Mouse (Mus musculus): Measurements from ENCODE around the gene Sirpa. TPM values are rescaled to one million over a fixed set of nuclear protein-coding genes. Genes with fewer than 3 reads are reported as not detected.

Sirpa gene
- total RNA-seq (2012; rRNA removed) (not detected in 2 replicates), polyA plus RNA-seq (2012; ENCODE audit: insufficient read depth in 1 of 2, insufficient read length in 2 of 2, low read depth in 1 of 2, low replicate concordance in 2 of 2, missing spikeins in 1 of 2) (not detected)

DNA sequence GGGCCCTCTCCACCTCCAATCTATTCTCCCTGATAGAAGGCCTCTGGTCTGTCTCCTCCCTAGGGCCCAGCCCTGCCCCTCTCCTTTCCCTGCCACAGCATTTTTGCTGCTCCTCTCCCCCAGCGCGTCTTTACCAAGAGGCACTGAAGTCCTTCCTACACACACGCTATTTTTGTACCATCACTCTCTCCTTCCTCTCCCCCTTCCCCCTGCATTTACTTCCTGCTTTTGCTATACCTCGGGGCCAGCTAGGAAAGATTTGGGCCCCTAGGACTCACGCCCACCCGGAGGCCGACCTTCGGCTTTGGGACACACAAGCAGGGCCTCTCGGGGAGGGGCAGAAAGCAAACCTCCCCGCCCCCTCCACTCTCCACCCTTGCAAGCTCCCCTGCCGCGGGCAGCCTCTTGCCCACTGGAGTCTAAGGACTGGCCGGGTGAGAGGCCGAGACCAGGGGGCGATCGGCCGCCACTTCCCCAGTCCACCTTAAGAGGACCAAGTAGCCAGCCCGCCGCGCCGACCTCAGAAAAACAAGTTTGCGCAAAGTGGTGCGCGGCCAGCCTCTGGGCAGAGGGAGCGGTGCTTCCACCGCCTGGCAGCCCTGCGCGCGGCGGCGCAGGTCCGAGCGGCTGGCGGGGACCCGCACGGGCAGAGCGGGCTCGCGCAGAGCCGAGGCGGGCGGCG, at the start of gene Sirpa:
Gene Sirpa (plus strand): TSS at position 377 of the 682 bp plus-strand sequence.
- Histone ChIP-seq H3K9me3 (replicated peaks; ENCODE audit: insufficient read depth, low read length) (no peaks in the 10 kb centered on the region), H3K27ac (ENCODE audit: control insufficient read depth, low read depth, low read length) (no peak within 1 kb of the TSS), H3K4me3 (ENCODE audit: control insufficient read depth in 1 of 2, insufficient read depth in 1 of 2, low read depth in 2 of 2, low read length in 2 of 2) (no peak within 1 kb of the TSS), H3K79me2 (ENCODE audit: control insufficient read depth, insufficient read depth, low read length, poor library complexity) (no peaks in the 10 kb centered on the region), H3K27me3 (ENCODE audit: control insufficient read depth in 1 of 2, insufficient read depth in 2 of 2, low read length in 2 of 2) (peaks cover 0 to 3% of the 10 kb centered on the region in 2 experiments; a peak in 1 of 4 replicates), H3K9ac (ENCODE audit: control insufficient read depth, low read depth, low read length, poor library complexity, severe bottlenecking) (no peak within 1 kb of the TSS), H3K4me1 (ENCODE audit: control insufficient read depth in 1 of 2, insufficient read depth in 2 of 2, low read length in 2 of 2) (no peaks in the 10 kb centered on the region), H3K36me3 (ENCODE audit: control insufficient read depth in 1 of 2, insufficient read depth in 2 of 2, low read length in 2 of 2) (no peaks in the 10 kb centered on the region)
- no peak for TF ChIP-seq TCF12 (IDR thresholded peaks at IDR 0.05; ENCODE audit: low read depth, low read length)
- no peak for TF ChIP-seq EP300 (IDR thresholded peaks at IDR 0.05; ENCODE audit: low read depth in 1 of 2, low read length in 2 of 2)
- no peak for TF ChIP-seq RCOR1 (IDR thresholded peaks at IDR 0.05; ENCODE audit: low read depth, low read length)
- TF ChIP-seq MAX (IDR thresholded peaks at IDR 0.05; ENCODE audit: low read length) = no peak
- no peak for TF ChIP-seq KAT2A (conservative IDR thresholded peaks at IDR 0.05; ENCODE audit: low read depth, low read length)
- TF ChIP-seq TAL1 (IDR thresholded peaks at IDR 0.05; ENCODE audit: low read length) = no peak
- TF ChIP-seq GATA1 (IDR thresholded peaks at IDR 0.05; ENCODE audit: low read depth, low read length) = no peak
- no peak for TF ChIP-seq POLR2AphosphoS5 (IDR thresholded peaks at IDR 0.05; ENCODE audit: borderline replicate concordance, low read depth, low read length)
- TF ChIP-seq MAZ (IDR thresholded peaks at IDR 0.05; ENCODE audit: low read depth, low read length) = no peak
- TF ChIP-seq GABPA (IDR thresholded peaks at IDR 0.05; ENCODE audit: low read depth, low read length) = no peak
- TF ChIP-seq HCFC1 (IDR thresholded peaks at IDR 0.05; ENCODE audit: low read depth, low read length) = no peak
- no peak for TF ChIP-seq MYC (IDR thresholded peaks at IDR 0.05; ENCODE audit: low read depth, low read length)
- DNase-seq (ENCODE audit: low read depth, low spot score) = no peak

DNA sequence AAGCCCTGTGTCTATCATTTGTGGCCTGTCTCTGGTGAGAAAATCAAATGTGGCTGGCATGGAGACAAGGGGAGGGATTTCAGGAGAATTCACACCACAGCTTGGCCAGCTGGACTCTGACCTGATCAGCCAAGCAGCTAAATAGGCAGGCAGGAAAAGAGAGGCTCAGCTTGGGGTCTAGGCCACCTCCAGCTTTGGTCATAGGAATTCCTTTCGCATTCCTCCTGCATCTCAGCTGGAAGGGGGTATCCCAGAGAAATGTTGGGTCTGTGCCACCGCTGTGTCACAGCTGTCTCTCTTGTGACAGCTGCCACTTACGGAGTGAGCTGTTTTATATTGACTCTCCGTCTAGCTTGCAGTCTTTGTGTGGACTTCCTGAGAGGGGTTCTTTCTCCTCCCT, 48.2 kb upstream of the Sirpa start:
- H3K27ac ChIP-seq (ENCODE audit: control insufficient read depth, low read depth, low read length) = no peak overlapping the region
- DNase-seq (ENCODE audit: low read depth, low spot score) = no peak

More for the DNA sequence above, 48.2 kb upstream of the Sirpa start:
- no peaks in the 10 kb centered on the region for H3K9me3 ChIP-seq (replicated peaks; ENCODE audit: insufficient read depth, low read length)
- no peaks in the 10 kb centered on the region for H3K4me1 ChIP-seq (ENCODE audit: control insufficient read depth in 1 of 2, insufficient read depth in 2 of 2, low read length in 2 of 2)
- H3K36me3 ChIP-seq (ENCODE audit: control insufficient read depth in 1 of 2, insufficient read depth in 2 of 2, low read length in 2 of 2) = no peaks in the 10 kb centered on the region
- TF ChIP-seq SMC3 (IDR thresholded peaks at IDR 0.05; ENCODE audit: low read depth, low read length) (no peak), CHD1 (IDR thresholded peaks at IDR 0.05; ENCODE audit: low read depth, low read length) (no peak), ZMIZ1 (IDR thresholded peaks at IDR 0.05; ENCODE audit: low read depth, low read length) (no peak), TCF12 (IDR thresholded peaks at IDR 0.05; ENCODE audit: low read depth, low read length) (no peak), ETS1 (IDR thresholded peaks at IDR 0.05; ENCODE audit: low read depth, low read length) (no peak), GATA1 (IDR thresholded peaks at IDR 0.05; ENCODE audit: low read depth, low read length) (no peak), NRF1 (IDR thresholded peaks at IDR 0.05; ENCODE audit: insufficient read depth, low read depth, low read length, poor library complexity, severe bottlenecking) (no peak), CHD2 (IDR thresholded peaks at IDR 0.05; ENCODE audit: low read length) (no peak), MYC (IDR thresholded peaks at IDR 0.05; ENCODE audit: low read depth, low read length) (no peak), HCFC1 (IDR thresholded peaks at IDR 0.05; ENCODE audit: low read depth, low read length) (no peak), USF2 (IDR thresholded peaks at IDR 0.05; ENCODE audit: borderline replicate concordance in 1 of 2, insufficient read depth in 1 of 2, low read depth in 1 of 2, low read length in 2 of 2) (no peak), ZC3H11A (IDR thresholded peaks at IDR 0.05; ENCODE audit: low read depth, low read length) (no peak), RAD21 (IDR thresholded peaks at IDR 0.05; ENCODE audit: low read depth, low read length) (no peak), POLR2AphosphoS5 (IDR thresholded peaks at IDR 0.05; ENCODE audit: borderline replicate concordance, low read depth, low read length) (no peak), USF1 (IDR thresholded peaks at IDR 0.05; ENCODE audit: low read depth, low read length) (no peak)
- no peak overlapping the region for H3K9ac ChIP-seq (ENCODE audit: control insufficient read depth, low read depth, low read length, poor library complexity, severe bottlenecking)
- no peak overlapping the region for H3K4me3 ChIP-seq (ENCODE audit: control insufficient read depth in 1 of 2, insufficient read depth in 1 of 2, low read depth in 2 of 2, low read length in 2 of 2)
- no peaks in the 10 kb centered on the region for H3K79me2 ChIP-seq (ENCODE audit: control insufficient read depth, insufficient read depth, low read length, poor library complexity)
- H3K27me3 ChIP-seq (ENCODE audit: control insufficient read depth in 1 of 2, insufficient read depth in 2 of 2, low read length in 2 of 2) = peaks cover 0 to under 1% of the 10 kb centered on the region in 2 experiments; a peak in 3 of 4 replicates
